ENCODE assay signal across 12 mouse cellular contexts in the genomic region with DNA sequence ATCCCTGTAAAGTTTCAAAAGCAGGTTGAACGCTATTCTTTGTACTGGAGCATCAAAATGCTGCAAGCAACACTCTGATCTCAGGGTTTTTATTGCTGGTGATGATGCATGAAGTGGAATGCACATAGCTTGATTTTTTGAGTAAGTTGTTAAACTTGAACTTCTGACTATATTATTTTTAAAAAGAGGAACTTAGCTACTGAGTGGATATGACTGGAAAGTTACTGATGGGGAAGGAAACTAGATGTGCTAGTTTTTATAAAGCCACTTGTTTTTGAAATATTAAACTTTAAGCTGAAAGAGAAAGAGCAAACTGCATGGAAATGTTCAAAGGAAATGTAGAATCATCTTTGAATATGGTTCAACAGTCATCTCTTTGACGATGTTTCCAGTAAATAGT.
"Had no signal": no experiment of that assay in that cellular context is flagged by ENCODE, and none has a peak within 500 bp of the region (broad histone marks: within the 10 kb centered on the region; RNA-seq: fewer than 3 reads in every experiment).

No protein-coding gene starts in this region.

- H3K4me1 ChIP-seq: limb, embryonic 15.5 days; liver, embryonic 13.5 days; midbrain, embryonic 12.5 days; neural tube, embryonic 13.5 days had no signal

- H3K4me3 ChIP-seq: limb, embryonic 15.5 days; liver, embryonic 13.5 days; midbrain, embryonic 12.5 days; neural tube, embryonic 13.5 days had no signal

- H3K9me3 ChIP-seq: limb, embryonic 15.5 days; liver, embryonic 13.5 days; midbrain, embryonic 12.5 days; neural tube, embryonic 13.5 days had no signal

- H3K27ac ChIP-seq: limb, embryonic 15.5 days; liver, embryonic 13.5 days; midbrain, embryonic 12.5 days; neural tube, embryonic 13.5 days; stomach, postnatal 0 days had no signal

- H3K9ac ChIP-seq: limb, embryonic 15.5 days; liver, embryonic 13.5 days; midbrain, embryonic 12.5 days; neural tube, embryonic 13.5 days had no signal

- ATAC-seq: midbrain, embryonic 16.5 days had no signal

- DNase-seq: kidney, adult 11 months; kidney, postnatal 10 days; kidney, postnatal 4 days; liver, embryonic 13.5 days; lung, adult 18-20 months; right cerebral cortex, postnatal 14 days; thymus, postnatal 4 days had no signal

- H3K27me3 ChIP-seq: limb, embryonic 15.5 days; liver, embryonic 13.5 days; midbrain, embryonic 12.5 days; neural tube, embryonic 13.5 days had no signal

- H3K36me3 ChIP-seq: limb, embryonic 15.5 days; liver, embryonic 13.5 days; midbrain, embryonic 12.5 days; neural tube, embryonic 13.5 days had no signal
